Mouse (Mus musculus) kidney, embryonic 14.5 days (tissue): ENCODE measurements around the gene Arid1a. TPM values are rescaled to one million over a fixed set of nuclear protein-coding genes. Genes with fewer than 3 reads are reported as not detected.
A peak's percentile ranks its signal among the peaks of the same experiment; 100 is the strongest.
"Not testable (repeated sequence)": the region's sequence is repeated elsewhere in the genome, so short reads cannot be mapped to it uniquely, and the experiment has no call there.

Source experiments
- ATAC-seq: fragments of 200-750 bp; cut with Nextera tagmentation; 2 replicates; pipeline ENCODE4 v1.8.0; 2017; ENCODE audit warnings: moderate number of reproducible peaks, mild to moderate bottlenecking, moderate TSS enrichment, moderate library complexity; ENCODE audit not compliant: low FRiP score, low TSS enrichment
- H3K27ac ChIP-seq: fragments of 300-500 bp; sonication (generic); 2 replicates; pipeline ENCODE4 v1.5.1; 2014; ENCODE audit warnings: low read depth, mild to moderate bottlenecking, low read length, moderate library complexity, mixed read lengths
- H3K27me3 ChIP-seq: fragments of 300-500 bp; sonication (generic); 2 replicates; pipeline ENCODE4 v1.6.1; 2014; ENCODE audit warnings: mild to moderate bottlenecking, low read length; ENCODE audit not compliant: control insufficient read depth, insufficient read depth
- H3K36me3 ChIP-seq: fragments of 300-500 bp; sonication (generic); 2 replicates; pipeline ENCODE4 v1.6.1; 2014; ENCODE audit warnings: low read length, mixed read lengths; ENCODE audit not compliant: control insufficient read depth, insufficient read depth
- H3K4me1 ChIP-seq: fragments of 300-500 bp; sonication (generic); 2 replicates; pipeline ENCODE4 v1.6.1; 2014; ENCODE audit warnings: low read length, mixed read lengths; ENCODE audit not compliant: control insufficient read depth, insufficient read depth
- H3K4me2 ChIP-seq: fragments of 300-500 bp; sonication (generic); replicated peaks from 2 replicates; pipeline ENCODE4 v1.6.1; 2014; ENCODE audit warnings: low read depth, mild to moderate bottlenecking, low read length
- H3K4me3 ChIP-seq: fragments of 300-500 bp; sonication (generic); 2 replicates; pipeline ENCODE4 v1.5.1; 2014; ENCODE audit warnings: mild to moderate bottlenecking, low read length
- H3K9ac ChIP-seq: fragments of 300-500 bp; sonication (generic); 2 replicates; pipeline ENCODE4 v1.6.1; 2014; ENCODE audit warnings: low read depth, mild to moderate bottlenecking, low read length, moderate library complexity
- H3K9me3 ChIP-seq: fragments of 300-500 bp; sonication (generic); 2 replicates; pipeline ENCODE4 v1.6.1; 2016; ENCODE audit warnings: low read length; ENCODE audit not compliant: control insufficient read depth
- WGBS: fragments of 180-500 bp; shearing (Covaris S2); extraction: QIAGEN DNeasy Blood & Tissue Kit; methylation state at CpG from one replicate; pipeline ENCODE4 v1.1.7; 2014; 5-methylcytosine and 5-hydroxymethylcytosine counted together
- polyA plus RNA-seq: library from polyadenylated mRNA; unstranded; fragments of >200 nt; fragmentation: Nextera tagmentation; extraction: Ambion mirVana; gene quantifications from 2 replicates; pipeline ENCODE4 v1.2.1, GENCODE M21; 2014

Arid1a gene
- polyA plus RNA-seq, 1 experiment from 2014 or later = 51.7 TPM

DNA sequence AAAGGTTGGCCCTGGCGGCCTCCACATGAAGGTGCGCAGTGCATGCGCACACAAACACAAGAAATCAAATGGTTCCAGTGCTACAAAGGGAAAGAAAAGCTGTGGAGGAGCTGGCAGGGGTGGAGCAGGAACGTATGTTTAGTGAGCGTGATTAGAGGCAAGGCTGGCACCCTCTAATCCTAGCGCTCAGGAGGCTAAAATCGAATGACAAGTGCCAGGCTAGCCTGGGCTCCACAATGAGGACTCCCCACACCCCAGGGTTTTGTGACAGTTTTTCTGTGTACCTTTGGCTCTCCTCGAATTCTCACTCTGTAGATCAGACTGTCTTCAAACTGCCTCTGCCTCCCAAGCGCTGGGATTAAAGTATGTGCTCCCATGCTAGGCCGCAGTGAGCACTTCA is 103.8 kb downstream of the Arid1a start:
- no peaks in the 10 kb centered on the region for H3K9me3 ChIP-seq
- H3K4me3 ChIP-seq = no peak overlapping the region
- 84% methylated on average over 10 of the region's 10 CpGs for WGBS
- no peak overlapping the region for H3K9ac ChIP-seq
- no peak overlapping the region for H3K27ac ChIP-seq
- no peak for ATAC-seq
- no peaks in the 10 kb centered on the region for H3K36me3 ChIP-seq
- H3K4me1 ChIP-seq = peaks cover 7% of the 10 kb centered on the region
- no peaks in the 10 kb centered on the region for H3K27me3 ChIP-seq
- no peak overlapping the region for H3K4me2 ChIP-seq

DNA sequence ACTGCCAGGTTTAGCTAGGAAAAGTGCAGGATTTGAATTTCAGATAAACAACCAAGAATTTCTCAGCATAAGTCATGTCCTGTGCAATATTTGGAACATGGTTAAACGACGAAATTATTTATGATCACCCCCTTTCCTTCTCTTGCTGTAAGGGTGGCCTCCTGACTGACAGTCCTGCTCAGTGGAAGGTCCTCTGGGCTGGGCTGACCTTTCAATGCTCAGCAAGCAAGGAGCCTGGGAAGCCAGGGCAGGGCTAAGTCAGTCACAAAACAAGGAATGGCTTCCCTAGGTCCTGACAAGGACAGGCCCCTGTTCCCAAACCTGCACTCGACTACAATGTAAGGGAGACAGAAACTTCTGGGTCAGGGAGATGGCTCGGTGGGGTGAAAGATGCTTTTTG is 104.6 kb downstream of the Arid1a start:
- Histone ChIP-seq H3K4me3 (no peak overlapping the region), H3K4me2 (no peak overlapping the region), H3K9me3 (no peaks in the 10 kb centered on the region), H3K36me3 (no peaks in the 10 kb centered on the region), H3K27me3 (no peaks in the 10 kb centered on the region), H3K4me1 (peaks cover 7% of the 10 kb centered on the region), H3K27ac (no peak overlapping the region), H3K9ac (no peak overlapping the region)
- WGBS = 56% methylated on average over 4 of the region's 4 CpGs
- no peak for ATAC-seq

DNA sequence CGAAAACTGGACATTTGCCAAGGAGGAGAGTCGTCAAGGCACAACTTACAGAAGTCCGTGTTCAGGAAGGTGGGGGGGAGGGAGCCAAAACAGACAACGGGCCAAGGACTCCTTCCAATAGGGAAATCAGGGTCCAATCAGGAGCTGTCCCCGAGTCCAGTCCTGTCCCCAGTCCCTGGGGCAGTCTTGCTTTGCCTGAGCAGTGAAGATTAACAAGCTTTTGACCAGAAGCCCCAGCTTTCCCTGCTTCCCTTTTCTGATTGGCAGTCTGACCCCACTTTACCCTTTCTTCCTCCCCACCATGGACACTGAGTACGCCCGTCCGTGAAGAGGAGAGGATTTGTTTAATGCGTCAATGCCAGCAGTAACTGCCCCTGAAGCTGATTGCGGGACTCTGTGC is 105.1 kb downstream of the Arid1a start:
- H3K4me2 ChIP-seq = no peak overlapping the region
- no peak overlapping the region for H3K9ac ChIP-seq
- no peak overlapping the region for H3K4me3 ChIP-seq
- 35% methylated on average over 10 of the region's 10 CpGs for WGBS
- no peak overlapping the region for H3K27ac ChIP-seq
- no peaks in the 10 kb centered on the region for H3K9me3 ChIP-seq
- H3K27me3 ChIP-seq = no peaks in the 10 kb centered on the region
- peaks cover 7% of the 10 kb centered on the region for H3K4me1 ChIP-seq
- H3K36me3 ChIP-seq = no peaks in the 10 kb centered on the region
- no peak for ATAC-seq

DNA sequence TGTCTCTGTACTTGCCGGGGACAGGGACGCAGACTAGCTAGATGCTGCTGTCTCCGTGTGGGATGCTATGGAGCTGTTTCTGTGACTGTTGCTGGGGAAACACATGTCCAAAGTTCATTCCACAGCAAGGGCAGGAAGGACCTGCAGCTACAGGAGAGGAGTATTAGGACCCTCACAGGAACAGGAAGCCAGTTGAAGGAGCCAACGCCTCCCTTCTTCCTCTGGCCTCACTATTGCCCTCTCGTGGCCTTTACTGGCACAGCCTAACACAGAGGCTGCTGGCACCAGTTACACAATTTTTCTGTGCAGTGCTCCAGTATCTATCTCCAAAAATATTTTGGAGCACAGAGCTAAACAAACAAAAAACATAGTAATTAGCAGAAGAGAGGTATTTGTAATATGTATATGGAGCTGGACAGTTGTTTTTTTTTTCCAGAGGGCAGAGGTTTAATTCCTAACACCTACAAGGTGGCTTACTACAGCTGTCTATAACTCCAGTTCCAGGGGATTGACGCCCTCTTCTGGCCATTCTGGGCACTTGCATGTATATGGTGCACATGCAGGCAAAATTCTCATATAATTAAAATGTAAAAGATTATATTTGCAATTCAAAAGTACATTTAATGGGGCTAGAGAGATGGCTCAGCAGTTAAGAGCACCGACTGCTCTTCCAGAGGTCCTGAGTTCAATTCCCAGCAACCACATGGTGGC is 106.4 kb downstream of the Arid1a start, which contains the start of gene Zdhhc18:
TSS of gene Zdhhc18 (minus strand) at position 166 of the 711 bp plus-strand sequence.
- Histone ChIP-seq H3K4me2 (peak within 1 kb of the TSS; percentile 22; the same call in 1 of the 2 replicates), H3K36me3 (no peaks in the 10 kb centered on the region), H3K27ac (0 out of 2 replicates have a peak within 1 kb of the TSS, but pooled peaks have one; percentile 51), H3K4me3 (peak within 1 kb of the TSS; percentile 10; the same call in 1 of the 2 replicates), H3K9ac (no peak within 1 kb of the TSS), H3K27me3 (no peaks in the 10 kb centered on the region), H3K4me1 (peaks cover 4% of the 10 kb centered on the region; the same call in 1 of the 2 replicates), H3K9me3 (peaks cover 3% of the 10 kb centered on the region; the same call in 1 of the 2 replicates)
- peak; percentile 67; the same call in 1 of the 2 replicates for ATAC-seq
- WGBS = 41% methylated on average over 7 of the region's 7 CpGs

DNA sequence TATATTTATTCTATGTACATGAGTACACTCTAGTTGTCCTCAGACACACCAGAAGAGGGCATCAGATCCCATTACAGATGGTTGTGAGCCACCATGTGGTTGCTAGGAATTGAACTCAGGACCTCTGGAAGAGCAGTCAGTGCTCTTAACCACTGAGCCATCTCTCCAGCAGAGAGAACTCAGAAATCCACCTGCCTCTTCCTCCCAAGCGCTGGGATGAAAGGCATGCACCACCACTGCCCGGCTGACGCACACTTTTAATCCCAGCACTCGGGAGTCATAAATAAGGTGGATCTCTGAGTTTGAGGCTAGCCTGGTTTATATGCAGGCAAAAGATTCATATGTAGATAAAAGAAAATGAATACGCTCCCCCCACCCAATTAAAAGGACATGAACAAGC is 107.1 kb downstream of the Arid1a start:
- WGBS = 77% methylated on average over 5 of the region's 5 CpGs
- not testable (repeated sequence) for H3K9ac ChIP-seq, H3K4me1 ChIP-seq, ATAC-seq, H3K36me3 ChIP-seq, H3K4me3 ChIP-seq, H3K27me3 ChIP-seq, H3K9me3 ChIP-seq
- H3K4me2 ChIP-seq = peak overlapping the region; percentile 22; the same call in 1 of the 2 replicates
- 0 out of 2 replicates have a peak overlapping the region, but pooled peaks have one; percentile 51 for H3K27ac ChIP-seq

DNA sequence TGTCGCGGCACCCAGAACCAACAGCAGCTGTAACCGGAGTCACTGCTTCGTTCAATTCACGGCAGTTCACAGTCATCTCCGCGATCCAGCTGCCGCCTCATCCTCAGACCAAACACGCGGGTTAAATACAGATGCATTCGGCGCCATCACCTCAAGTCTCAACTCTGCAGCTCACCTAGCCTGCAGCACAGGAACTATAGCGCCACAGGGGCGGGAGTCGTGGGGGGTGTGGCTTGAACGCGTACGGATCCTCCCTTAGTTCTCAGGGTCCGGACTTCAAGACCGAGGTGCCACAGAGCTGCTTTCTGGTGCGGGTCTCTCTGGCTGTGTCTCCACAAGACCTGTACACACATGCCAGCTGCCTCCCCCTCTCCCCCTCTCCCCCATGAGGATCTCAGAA is 110.9 kb downstream of the Arid1a start:
- H3K27me3 ChIP-seq = no peaks in the 10 kb centered on the region
- no peak overlapping the region for H3K4me2 ChIP-seq
- H3K9me3 ChIP-seq = peaks cover 10% of the 10 kb centered on the region; the same call in 1 of the 2 replicates
- H3K36me3 ChIP-seq = no peaks in the 10 kb centered on the region
- H3K4me1 ChIP-seq = peaks cover 4% of the 10 kb centered on the region; the same call in 1 of the 2 replicates
- no peak overlapping the region; the same call in 1 of the 2 replicates for H3K9ac ChIP-seq
- no peak overlapping the region for H3K4me3 ChIP-seq
- WGBS = 42% methylated on average over 21 of the region's 21 CpGs
- ATAC-seq = no peak
- H3K27ac ChIP-seq = no peak overlapping the region

DNA sequence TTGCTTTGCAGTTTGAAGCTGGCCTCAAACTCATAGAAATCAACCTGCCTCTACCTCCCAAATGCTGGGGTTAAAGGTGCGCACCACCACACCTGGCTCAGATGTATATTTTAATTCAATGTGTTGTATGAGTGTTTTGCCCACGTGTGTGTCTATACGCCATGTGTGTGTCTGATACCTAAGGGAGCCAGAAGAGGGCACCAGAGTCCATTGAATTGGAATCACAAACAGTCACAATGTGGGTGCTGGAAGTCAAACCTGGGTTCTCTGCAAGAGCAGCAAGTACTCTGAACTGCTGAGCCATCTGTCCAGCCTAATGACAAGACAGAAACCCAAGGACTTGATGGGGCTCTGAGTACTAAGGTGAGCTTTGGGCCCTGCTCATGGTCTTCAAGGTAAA is 111.4 kb downstream of the Arid1a start:
- no peak overlapping the region for H3K9ac ChIP-seq
- no peak overlapping the region for H3K4me2 ChIP-seq
- ATAC-seq = no peak
- no peaks in the 10 kb centered on the region for H3K36me3 ChIP-seq
- peaks cover 4% of the 10 kb centered on the region; the same call in 1 of the 2 replicates for H3K4me1 ChIP-seq
- H3K9me3 ChIP-seq = peaks cover 10% of the 10 kb centered on the region; the same call in 1 of the 2 replicates
- no peak overlapping the region for H3K4me3 ChIP-seq
- WGBS = 94% methylated on average over 3 of the region's 3 CpGs
- H3K27me3 ChIP-seq = no peaks in the 10 kb centered on the region
- no peak overlapping the region for H3K27ac ChIP-seq

DNA sequence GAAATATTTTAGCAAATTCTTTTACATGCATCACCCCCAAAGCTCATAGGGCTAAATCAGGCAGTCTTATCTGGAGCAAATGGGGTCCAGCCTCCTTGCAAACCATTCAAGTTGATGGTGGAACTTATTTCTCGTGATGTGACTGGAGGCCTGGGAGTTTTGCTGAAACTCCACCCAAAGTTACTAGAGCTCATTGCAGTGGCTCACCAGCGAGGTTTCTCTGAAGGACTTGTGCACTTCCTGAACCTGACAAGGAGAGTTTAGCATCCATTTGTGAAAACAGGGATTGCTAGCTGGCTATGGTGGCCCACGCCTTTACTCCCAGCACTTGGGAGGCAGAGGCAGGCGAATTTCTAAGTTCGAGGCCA is 122.5 kb downstream of the Arid1a start:
- no peak overlapping the region for H3K27ac ChIP-seq
- H3K4me2 ChIP-seq = no peak overlapping the region
- 81% methylated on average over 5 of the region's 5 CpGs for WGBS

DNA sequence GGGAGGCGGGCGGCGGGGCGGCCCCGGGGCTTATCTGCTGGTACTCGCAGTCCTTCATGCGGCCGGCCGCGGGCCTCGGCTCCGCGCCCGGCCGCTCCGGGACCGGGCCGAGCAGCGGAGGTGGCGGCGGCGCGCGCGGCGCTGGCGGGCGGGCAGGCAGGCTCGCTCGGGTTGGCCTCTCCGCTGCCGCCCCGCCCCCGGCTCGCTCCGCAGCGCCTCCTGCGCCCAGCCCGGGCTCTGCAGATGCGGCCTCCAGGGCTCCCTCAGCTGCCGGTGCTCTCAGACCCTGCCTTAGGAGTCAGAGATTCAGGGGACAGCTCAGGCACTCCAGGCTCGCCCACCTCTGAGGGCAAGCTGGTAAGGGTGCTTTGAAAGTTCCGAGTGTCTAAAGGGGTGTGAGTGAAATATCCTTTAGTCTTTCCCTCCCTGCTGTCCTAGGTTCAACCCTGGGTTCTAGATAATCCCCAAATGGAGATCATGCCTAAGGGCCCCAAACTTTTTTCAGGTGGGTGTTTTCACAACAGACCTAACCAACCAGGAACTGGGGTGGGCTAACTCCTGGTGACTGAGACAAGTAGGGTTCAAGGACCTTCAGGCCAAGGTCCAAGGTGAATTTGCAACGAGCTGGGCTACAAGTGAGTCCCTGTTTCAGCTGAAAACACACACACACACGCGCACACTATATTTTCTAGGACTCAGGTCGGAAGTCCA is 123.1 kb downstream of the Arid1a start:
- 0 out of 2 replicates have a peak, but pooled peaks cover 4% of the 10 kb centered on the region for H3K36me3 ChIP-seq
- H3K9me3 ChIP-seq = no peaks in the 10 kb centered on the region
- no peaks in the 10 kb centered on the region for H3K27me3 ChIP-seq
- peak overlapping the region; percentile 95 for H3K4me2 ChIP-seq
- peak; percentile 92 for ATAC-seq
- H3K9ac ChIP-seq = peak overlapping the region; percentile 91
- 11% methylated on average over 28 of the region's 47 CpGs for WGBS
- peak overlapping the region; percentile 69 for H3K4me3 ChIP-seq
- H3K27ac ChIP-seq = no peak overlapping the region
- H3K4me1 ChIP-seq = peaks cover 15% of the 10 kb centered on the region

More for the DNA sequence above, 122.5 kb downstream of the Arid1a start:
- ATAC-seq = no peak
- peaks cover 15% of the 10 kb centered on the region for H3K4me1 ChIP-seq
- H3K4me3 ChIP-seq = no peak overlapping the region
- H3K9ac ChIP-seq = no peak overlapping the region
- H3K36me3 ChIP-seq = 0 out of 2 replicates have a peak, but pooled peaks cover 4% of the 10 kb centered on the region
- H3K9me3 ChIP-seq = no peaks in the 10 kb centered on the region
- no peaks in the 10 kb centered on the region for H3K27me3 ChIP-seq
